Mouse (Mus musculus): ENCODE measurements around the gene Gm10338.
"Not testable (repeated sequence)": the region's sequence is repeated elsewhere in the genome, so short reads cannot be mapped to it uniquely, and the experiment has no call there.

Gm10338 gene

GRCm38 (mm10) chr14:7595492-7595891 is at the start of gene Gm10338:
Gm10338 (minus strand) TSS chr14:7595592.
- not testable (repeated sequence) for DNase-seq

DNA sequence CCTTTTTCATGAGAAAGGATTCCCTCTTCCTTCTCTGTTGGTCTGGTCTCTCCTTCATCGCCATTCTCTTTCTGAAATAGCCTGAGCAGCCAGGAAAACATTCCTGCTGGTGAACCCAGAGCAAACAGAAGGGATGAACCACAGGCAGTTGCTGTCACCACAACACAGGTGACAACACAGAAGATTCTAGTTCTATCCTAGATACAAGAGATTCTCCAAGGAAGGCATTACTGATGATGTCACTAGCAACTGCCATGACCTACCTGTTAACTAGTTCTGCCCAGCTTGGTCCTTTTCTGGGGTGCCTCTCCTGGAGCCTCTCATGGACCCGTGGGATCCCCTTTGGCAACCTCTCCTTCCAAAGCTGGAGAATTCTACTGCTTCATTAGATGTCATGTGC is 48.5 kb upstream of the Gm10338 start, which contains the start of gene Gm10128:
Gene Gm10128 (minus strand): TSS at position 101 of the 400 bp plus-strand sequence.
- DNase-seq: not testable (repeated sequence)

DNA sequence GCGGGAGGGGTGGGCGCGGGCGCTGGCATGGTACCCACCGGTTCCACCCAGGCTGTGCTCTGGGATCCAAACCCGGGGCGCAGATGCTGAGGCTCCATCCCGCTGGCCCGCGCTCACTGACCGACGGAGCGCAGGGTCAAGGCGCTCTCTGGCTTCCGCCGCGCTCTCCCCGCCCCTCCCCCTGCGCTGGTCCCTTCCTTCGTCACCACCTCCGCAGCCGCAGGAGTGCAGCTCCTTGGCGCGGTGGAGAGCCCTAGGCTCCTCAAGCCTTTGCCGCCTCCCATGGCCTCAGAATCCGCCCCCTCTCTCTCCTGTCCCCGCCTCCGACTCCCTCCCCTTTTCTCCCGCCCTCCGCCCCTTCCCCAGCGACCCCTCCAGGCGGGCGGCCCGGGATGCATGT is 27.0 kb downstream of the Gm10338 start, which contains the start of gene Gm3558:
Gene Gm3558 (minus strand): TSS at position 185 of the 400 bp plus-strand sequence.
- DNase-seq: not testable (repeated sequence)

DNA sequence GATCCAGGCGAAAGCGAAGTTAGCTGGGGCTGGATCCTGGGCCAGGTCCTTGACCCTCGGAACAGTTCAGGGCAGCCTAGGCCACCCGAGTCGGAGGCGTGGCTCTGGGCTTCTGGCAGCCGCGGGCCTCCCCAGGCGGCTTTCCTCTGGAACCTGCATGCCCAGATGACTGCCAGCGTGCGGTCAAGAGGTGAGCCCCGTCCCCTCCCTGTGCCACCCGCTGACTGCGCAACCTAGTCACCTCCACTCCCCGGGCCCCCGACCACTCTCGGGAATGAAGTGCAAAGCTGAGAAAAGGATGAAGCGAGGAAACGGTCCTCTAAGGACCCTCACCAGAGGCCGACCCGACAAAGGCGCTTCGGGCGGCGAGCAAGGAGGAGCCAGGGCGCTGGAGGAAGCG is 27.5 kb downstream of the Gm10338 start:
- not testable (repeated sequence) for DNase-seq

DNA sequence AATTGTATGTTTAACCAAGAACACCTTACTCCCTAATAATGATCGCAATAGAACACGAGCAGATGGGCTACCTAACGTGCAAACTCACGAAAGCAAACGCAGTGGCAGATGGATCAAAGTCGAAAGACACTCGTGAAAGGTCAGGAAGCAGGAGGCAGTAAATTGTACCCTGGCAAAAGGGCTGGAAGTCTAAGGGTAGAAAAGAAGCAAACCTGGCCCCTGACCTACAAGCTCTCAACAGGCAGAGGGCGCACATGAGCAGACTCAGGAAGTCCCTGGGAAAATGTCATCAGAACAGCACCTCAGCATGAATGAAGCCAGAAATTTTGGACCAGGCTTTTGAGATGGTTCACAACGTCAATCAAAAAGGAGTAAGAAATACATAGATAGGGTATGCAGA is 28.1 kb downstream of the Gm10338 start:
- not testable (repeated sequence) for DNase-seq
